Mouse (Mus musculus) midbrain, embryonic 11.5 days (tissue): ENCODE measurements around the gene 2810408A11Rik. TPM values are rescaled to one million over a fixed set of nuclear protein-coding genes. Genes with fewer than 3 reads are reported as not detected.
A peak's percentile ranks its signal among the peaks of the same experiment; 100 is the strongest.

Experiments used
- ATAC-seq: fragments of 200-750 bp; cut with Nextera tagmentation; 2 replicates; pipeline ENCODE4 v1.8.0; 2017; ENCODE audit warnings: moderate TSS enrichment, moderate library complexity; ENCODE audit not compliant: low FRiP score
- DNase-seq: peaks from one replicate; pipeline ENCODE4 v3.0.0; 2015; ENCODE audit warnings: low spot score; ENCODE audit errors: missing footprints
- H3K27ac ChIP-seq: fragments of 300-500 bp; sonication (generic); 2 replicates; pipeline ENCODE4 v1.5.1; 2014; ENCODE audit warnings: low read depth, low read length
- H3K27me3 ChIP-seq: fragments of 300-500 bp; sonication (generic); 2 replicates; pipeline ENCODE4 v1.6.1; 2014; ENCODE audit warnings: mild to moderate bottlenecking, low read length, moderate library complexity, mixed read lengths; ENCODE audit not compliant: control insufficient read depth, insufficient read depth
- H3K36me3 ChIP-seq: fragments of 300-500 bp; sonication (generic); 2 replicates; pipeline ENCODE4 v1.6.1; 2014; ENCODE audit warnings: mild to moderate bottlenecking, low read length, moderate library complexity, mixed read lengths; ENCODE audit not compliant: control insufficient read depth, insufficient read depth
- H3K4me1 ChIP-seq: fragments of 300-500 bp; sonication (generic); 2 replicates; pipeline ENCODE4 v1.6.1; 2014; ENCODE audit warnings: low read length; ENCODE audit not compliant: control insufficient read depth, insufficient read depth
- H3K4me2 ChIP-seq: fragments of 300-500 bp; sonication (generic); 2 replicates; pipeline ENCODE4 v1.6.1; 2014; ENCODE audit warnings: mild to moderate bottlenecking, moderate library complexity
- H3K4me3 ChIP-seq: fragments of 300-500 bp; sonication (generic); 2 replicates; pipeline ENCODE4 v1.5.1; 2014; ENCODE audit warnings: low read depth, low read length
- H3K9ac ChIP-seq: fragments of 300-500 bp; sonication (generic); 2 replicates; pipeline ENCODE4 v1.6.1; 2014; ENCODE audit warnings: low read length
- H3K9me3 ChIP-seq: fragments of 300-500 bp; sonication (generic); 2 replicates; pipeline ENCODE4 v1.6.1; 2016; ENCODE audit warnings: low read length; ENCODE audit not compliant: control insufficient read depth
- WGBS: fragments of 180-500 bp; shearing (Covaris S2); extraction: QIAGEN DNeasy Blood & Tissue Kit; methylation state at CpG from one replicate; pipeline ENCODE4 v1.1.7; 2014; 5-methylcytosine and 5-hydroxymethylcytosine counted together
- polyA plus RNA-seq: library from polyadenylated mRNA; unstranded; fragments of >200 nt; fragmentation: Nextera tagmentation; extraction: Ambion mirVana; gene quantifications from 2 replicates; pipeline ENCODE4 v1.2.1, GENCODE M21; 2014

2810408A11Rik gene
- polyA plus RNA-seq, 1 experiment from 2014 or later: 17.8 TPM

DNA sequence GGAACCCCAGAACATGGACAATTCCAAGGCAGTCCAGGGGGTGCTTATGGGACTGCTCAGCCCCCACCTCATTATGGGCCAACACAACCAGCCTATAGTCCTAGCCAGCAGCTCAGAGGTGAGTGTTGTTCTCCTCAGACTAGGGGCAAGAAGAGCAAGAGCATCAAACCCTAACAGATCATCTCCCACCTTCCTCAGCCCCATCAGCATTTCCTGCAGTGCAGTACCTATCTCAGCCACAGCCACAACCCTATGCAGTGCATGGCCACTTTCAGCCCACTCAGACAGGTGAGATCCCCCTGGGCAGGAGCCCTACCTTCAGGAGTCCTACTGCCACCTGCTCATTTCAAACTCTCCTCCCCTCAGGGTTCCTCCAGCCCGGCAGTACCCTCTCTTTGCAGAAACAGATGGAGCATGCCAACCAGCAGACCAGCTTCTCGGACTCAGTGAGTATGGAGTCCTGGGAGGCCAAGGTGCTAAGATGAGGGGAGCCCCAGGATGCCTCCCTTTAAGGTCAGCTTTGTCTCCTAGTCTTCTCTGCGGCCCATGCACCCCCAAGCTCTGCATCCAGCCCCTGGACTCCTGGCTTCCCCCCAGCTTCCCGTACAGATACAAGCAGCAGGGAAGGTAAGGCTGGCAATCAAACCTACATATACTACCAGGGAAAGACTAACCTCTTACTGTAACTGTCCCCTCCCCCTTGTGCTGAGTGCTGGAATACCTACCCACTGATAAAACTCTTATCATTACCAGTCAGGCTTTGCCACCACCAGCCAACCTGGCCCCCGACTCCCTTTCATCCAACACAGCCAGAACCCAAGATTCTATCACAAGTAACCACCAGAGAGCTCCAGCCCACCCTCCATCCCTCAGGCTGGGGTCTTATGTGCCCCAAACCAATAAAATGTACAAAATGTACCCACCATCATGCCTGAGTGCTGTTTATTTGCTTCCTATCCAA lies 15.2 kb upstream of the 2810408A11Rik start:
- H3K27ac ChIP-seq: no peak overlapping the region
- peaks cover 37% of the 10 kb centered on the region for H3K36me3 ChIP-seq

DNA sequence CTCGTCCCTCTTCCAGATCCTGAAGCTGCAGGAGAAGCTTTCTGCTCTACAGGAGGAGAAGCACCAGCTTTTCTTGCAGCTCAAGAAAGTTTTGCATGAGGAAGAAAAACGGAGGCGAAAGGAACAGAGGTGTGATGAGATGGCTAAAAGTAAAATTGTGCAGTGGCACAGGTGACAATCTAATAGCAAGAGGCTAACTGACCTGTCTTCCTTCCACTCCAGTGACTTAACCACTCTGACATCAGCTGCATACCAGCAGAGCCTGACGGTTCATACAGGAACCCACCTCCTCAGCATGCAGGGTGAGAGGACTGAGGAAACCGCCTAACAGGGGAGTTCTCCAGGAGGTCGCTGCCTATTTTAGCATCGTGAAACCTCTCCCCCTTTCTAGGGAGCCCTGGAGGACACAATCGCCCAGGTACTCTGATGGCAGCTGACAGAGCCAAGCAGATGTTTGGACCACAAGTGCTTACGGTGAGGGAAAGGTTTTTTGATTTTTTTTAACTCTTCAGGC lies 14.2 kb upstream of the 2810408A11Rik start:
- Histone ChIP-seq H3K4me1 (peaks cover 33% of the 10 kb centered on the region), H3K9ac (peak overlapping the region; percentile 89; the same call in 1 of the 2 replicates), H3K4me2 (peak overlapping the region; percentile 74), H3K4me3 (peak overlapping the region; percentile 72), H3K27me3 (no peaks in the 10 kb centered on the region), H3K36me3 (peaks cover 47% of the 10 kb centered on the region), H3K27ac (no peak overlapping the region), H3K9me3 (no peaks in the 10 kb centered on the region)
- ATAC-seq (no peak), DNase-seq (no peak)
- 41% methylated on average over 9 of the region's 9 CpGs for WGBS

More for the DNA sequence above, 15.2 kb upstream of the 2810408A11Rik start:
- Histone ChIP-seq H3K9me3 (no peaks in the 10 kb centered on the region), H3K9ac (no peak overlapping the region), H3K4me1 (peaks cover 33% of the 10 kb centered on the region), H3K4me3 (no peak overlapping the region), H3K27me3 (no peaks in the 10 kb centered on the region), H3K4me2 (peak overlapping the region; percentile 74; the same call in 1 of the 2 replicates)
- DNase-seq: peak; percentile 72
- ATAC-seq: no peak
- 65% methylated on average over 5 of the region's 5 CpGs for WGBS

DNA sequence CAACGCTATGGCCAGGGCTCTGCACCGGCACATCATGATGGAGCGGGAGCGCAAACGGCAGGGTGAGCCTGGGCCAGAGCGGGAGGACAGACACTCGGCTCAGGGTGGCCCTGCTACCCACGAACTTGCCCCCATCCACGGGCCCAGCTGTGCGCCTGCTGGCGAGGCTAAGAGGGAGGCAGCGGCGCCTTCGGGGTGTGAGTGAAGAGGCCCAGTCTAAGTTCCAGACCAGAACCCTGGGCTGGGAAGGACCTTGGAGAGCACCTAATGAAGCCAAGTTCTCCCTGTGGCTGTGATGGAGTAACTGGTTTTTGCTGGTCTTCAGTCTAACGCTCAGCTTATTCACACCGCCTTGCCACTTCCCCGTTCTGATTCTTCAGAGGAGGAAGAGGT lies 13.6 kb upstream of the 2810408A11Rik start:
- ATAC-seq (no peak), DNase-seq (no peak)
- Histone ChIP-seq H3K4me1 (peaks cover 29% of the 10 kb centered on the region), H3K4me2 (peak overlapping the region; percentile 74), H3K9ac (peak overlapping the region; percentile 89), H3K4me3 (peak overlapping the region; percentile 72), H3K36me3 (peaks cover 50% of the 10 kb centered on the region), H3K9me3 (no peaks in the 10 kb centered on the region), H3K27me3 (no peaks in the 10 kb centered on the region), H3K27ac (peak overlapping the region; percentile 77)
- 3% methylated on average over 17 of the region's 17 CpGs for WGBS

DNA sequence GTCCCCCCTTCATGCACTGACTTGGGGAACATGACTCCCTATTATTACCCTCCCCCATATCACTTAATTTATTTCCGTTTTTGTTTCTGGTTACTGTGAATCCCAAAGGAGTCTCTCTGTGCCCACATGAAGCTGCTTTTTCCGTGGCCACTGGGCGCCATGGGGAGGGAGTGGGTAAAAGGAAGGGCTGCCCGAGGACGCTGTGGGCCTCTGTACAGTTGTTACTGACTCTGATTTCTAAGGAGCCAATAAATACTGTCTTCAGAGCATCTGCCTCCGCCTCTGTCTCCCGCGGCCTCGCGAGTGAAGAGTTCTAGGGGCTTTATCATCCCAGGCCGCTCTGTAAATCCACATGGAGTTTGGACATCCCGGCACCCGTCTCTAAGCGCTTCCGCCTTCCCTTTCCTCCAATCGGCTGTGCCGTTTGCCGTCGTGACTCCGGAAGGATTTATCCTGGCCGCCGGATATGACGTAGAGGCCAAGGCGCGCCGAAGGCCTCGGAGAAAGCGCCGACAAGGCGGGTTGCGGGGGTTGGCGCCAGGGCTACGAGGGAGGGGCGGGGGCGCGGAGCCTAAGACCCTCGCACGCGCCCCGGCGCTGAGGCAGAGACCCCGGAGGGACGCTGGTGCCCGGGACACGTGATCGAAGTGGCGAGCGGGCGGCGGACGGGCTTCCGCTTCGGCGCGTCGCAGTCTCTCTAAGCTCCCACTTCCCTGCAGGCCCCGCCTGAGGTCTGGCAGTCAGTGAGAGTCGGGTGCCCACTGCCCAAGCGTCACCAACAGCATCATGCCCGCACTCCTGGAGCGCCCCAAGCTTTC lies 13.0 kb upstream of the 2810408A11Rik start, which contains the start of gene Gps2:
Gene Gps2 (plus strand): TSS at position 335 of the 818 bp plus-strand sequence.
- ATAC-seq (peak; percentile 92), DNase-seq (peak; percentile 98)
- H3K4me3 ChIP-seq: peak within 1 kb of the TSS; percentile 72
- 2% methylated on average over 61 of the region's 61 CpGs for WGBS
- H3K4me1 ChIP-seq: peaks cover 23% of the 10 kb centered on the region
- peak within 1 kb of the TSS; percentile 89 for H3K9ac ChIP-seq
- H3K9me3 ChIP-seq: no peaks in the 10 kb centered on the region
- no peaks in the 10 kb centered on the region for H3K27me3 ChIP-seq
- H3K27ac ChIP-seq: peak within 1 kb of the TSS; percentile 77
- peaks cover 54% of the 10 kb centered on the region for H3K36me3 ChIP-seq
- H3K4me2 ChIP-seq: peak within 1 kb of the TSS; percentile 74

DNA sequence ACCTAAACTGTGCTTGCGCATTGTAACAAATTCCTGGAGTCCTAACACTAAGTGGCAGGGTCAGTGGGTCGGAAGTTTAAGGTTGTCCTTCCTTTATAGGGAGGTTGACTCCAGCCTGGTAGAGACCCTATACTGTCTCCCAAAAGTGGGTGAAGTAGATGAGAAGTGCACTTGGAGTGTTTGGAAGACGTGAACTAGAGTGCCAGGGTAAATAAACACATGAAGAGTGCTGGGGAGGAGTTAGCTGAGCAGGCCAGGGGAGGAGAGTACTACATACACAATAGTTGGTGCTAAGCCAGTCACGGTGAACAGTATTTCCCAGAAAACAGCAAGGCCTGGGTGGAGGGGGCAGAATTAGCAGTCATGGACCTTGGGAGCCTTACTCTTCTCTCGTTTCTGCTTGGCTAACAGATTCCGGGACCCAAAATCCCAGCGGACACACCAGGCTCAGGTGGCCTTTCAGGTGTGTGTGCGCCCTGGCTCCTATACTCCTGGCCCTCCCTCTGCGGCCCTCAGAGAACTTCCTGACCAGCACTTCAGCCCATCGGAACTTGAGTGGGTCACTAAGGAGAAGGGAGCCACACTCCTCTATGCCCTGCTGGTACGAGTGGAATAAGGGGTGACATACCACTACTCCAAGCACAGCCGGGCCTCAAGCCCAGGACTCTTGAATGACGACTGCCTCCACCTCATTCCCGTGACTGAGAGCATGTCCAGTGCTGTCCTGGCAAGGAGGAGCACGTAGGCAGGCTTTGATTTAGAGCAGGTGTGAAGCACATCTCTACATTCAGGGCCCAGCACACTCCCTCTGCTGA lies 12.1 kb upstream of the 2810408A11Rik start:
- H3K4me1 ChIP-seq: peaks cover 21% of the 10 kb centered on the region
- peak overlapping the region; percentile 72; the same call in 1 of the 2 replicates for H3K4me3 ChIP-seq
- H3K27me3 ChIP-seq: no peaks in the 10 kb centered on the region
- DNase-seq (peak; percentile 75), ATAC-seq (peak; percentile 8; the same call in 1 of the 2 replicates)
- peak overlapping the region; percentile 89; the same call in 1 of the 2 replicates for H3K9ac ChIP-seq
- peak overlapping the region; percentile 74 for H3K4me2 ChIP-seq
- WGBS: 73% methylated on average over 15 of the region's 15 CpGs
- H3K27ac ChIP-seq: no peak overlapping the region; the same call in 1 of the 2 replicates
- peaks cover 56% of the 10 kb centered on the region for H3K36me3 ChIP-seq
- no peaks in the 10 kb centered on the region for H3K9me3 ChIP-seq

DNA sequence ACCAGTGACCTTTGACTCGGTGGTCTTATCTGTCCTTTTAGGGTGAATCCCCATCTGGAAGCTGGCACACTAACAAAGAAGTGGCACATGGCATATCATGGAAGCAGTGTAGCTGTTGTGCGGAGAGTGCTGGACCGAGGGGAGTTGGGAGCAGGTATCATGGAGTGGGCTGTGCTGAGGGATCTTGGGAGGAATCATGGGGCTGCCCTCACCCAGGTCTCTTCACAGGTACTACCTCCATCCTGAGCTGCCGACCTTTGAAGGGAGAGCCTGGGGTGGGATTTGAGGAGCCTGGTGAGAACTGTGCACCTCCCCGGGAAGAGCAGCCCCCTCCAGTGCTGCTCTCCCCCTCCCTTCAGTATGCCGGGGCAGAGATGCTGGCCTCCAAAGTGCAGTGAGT lies 10.9 kb upstream of the 2810408A11Rik start:
- no peaks in the 10 kb centered on the region for H3K27me3 ChIP-seq
- H3K27ac ChIP-seq: no peak overlapping the region
- H3K36me3 ChIP-seq: peaks cover 56% of the 10 kb centered on the region
- peak; percentile 77 for DNase-seq
- WGBS: 84% methylated on average over 6 of the region's 6 CpGs
- no peak overlapping the region for H3K9ac ChIP-seq
- H3K4me2 ChIP-seq: no peak overlapping the region
- no peak for ATAC-seq
- H3K4me1 ChIP-seq: peaks cover 21% of the 10 kb centered on the region
- H3K9me3 ChIP-seq: no peaks in the 10 kb centered on the region
- H3K4me3 ChIP-seq: no peak overlapping the region

DNA sequence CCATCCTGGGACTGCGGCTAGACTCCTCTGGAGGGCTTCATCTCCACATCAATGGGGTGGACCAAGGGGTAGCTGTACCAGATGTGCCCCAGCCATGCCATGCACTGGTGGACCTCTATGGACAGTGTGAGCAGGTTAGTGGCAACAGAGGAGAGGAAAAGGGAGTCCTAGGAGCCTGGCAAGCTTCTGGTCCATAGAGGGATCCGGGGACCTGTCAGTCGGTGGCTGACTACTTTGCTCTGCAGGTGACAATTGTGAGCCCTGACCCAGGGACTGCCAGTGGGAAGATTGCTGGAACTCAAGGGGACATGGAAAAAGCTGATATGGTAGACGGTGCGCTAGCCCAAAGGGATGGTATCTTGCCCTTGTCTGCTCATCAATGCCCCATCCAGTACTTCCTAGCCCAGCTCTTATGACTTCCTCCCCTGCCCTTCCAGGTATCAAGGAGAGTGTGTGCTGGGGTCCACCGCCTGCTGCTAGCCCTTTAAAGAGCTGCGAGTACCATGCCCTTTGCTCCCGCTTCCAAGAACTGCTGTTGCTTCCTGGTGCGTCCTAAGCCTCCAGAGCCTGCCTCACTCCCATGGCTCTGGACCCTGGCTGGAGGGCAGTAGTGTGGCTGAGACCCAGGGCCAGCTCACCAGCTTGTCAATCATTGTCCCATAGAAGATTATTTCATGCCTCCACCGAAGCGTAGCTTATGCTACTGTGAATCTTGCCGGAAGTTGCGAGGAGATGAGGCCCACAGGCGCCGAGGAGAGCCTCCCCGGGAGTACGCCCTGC lies 10.2 kb upstream of the 2810408A11Rik start:
- ATAC-seq (no peak), DNase-seq (peak; percentile 73)
- Histone ChIP-seq H3K27ac (no peak overlapping the region), H3K4me2 (no peak overlapping the region), H3K27me3 (no peaks in the 10 kb centered on the region), H3K36me3 (peaks cover 57% of the 10 kb centered on the region), H3K9ac (no peak overlapping the region), H3K4me3 (no peak overlapping the region), H3K4me1 (peaks cover 19% of the 10 kb centered on the region), H3K9me3 (no peaks in the 10 kb centered on the region)
- 95% methylated on average over 17 of the region's 17 CpGs for WGBS
